Mouse (Mus musculus): ENCODE measurements around the gene 9430097D07Rik. TPM values are rescaled to one million over a fixed set of nuclear protein-coding genes. Genes with fewer than 3 reads are reported as not detected.

9430097D07Rik gene
- total RNA-seq, 2 experiments from 2014 or later = 1.1 to 1.4 TPM

DNA sequence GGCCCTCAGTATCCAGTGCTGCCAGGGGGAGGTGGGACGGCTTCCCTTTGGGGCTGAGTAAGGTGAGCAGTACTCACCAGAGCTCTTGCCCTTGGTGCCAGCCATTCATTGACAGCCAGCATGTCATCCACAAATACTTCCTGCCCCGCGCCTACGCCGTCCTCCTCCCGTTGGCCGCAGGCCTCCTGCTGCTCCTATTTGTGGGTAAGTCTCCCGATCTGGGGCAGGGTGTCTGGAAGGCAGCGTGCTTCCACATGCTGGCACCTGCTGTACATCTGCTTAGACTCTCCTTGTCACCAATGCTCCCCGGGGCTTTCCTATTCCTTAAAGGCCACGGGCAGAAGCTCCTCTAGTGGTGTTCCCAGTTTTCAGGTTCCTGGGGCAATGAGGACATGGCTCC lies 3.3 kb downstream of the 9430097D07Rik start:
- no peak for DNase-seq (ENCODE audit: low spot score in 2 of 2)
- intact Hi-C loops (cut with DNase I) = no loop called here

GRCm38 (mm10) chr2:32570698-32571494 lies 4.6 kb downstream of the 9430097D07Rik start, which contains the start of gene Dpm2:
Dpm2 (plus strand) TSS chr2:32570858.
- intact Hi-C loops (cut with DNase I) = no loop called here
- peak; percentile 87 to 90 for DNase-seq (ENCODE audit: low spot score in 2 of 2)

DNA sequence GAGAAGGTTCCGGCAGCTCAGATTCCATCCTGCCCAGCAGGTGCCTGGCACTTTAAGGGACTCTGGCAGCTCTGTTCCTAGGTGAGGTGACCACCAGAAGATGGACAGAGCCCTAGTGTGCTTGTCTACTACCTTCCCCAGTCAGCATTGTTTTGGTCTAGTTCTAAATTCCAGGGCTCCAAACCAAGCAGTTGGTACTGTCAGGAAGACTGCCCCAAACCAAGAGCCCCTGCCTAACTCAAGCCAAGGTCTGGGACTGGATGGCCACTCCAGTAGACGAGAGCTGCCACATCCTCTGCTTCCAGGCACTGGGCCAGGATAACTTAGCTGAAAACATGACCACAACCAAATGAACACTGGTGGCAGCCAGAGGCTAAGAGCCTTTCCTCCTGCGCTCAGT lies 6.5 kb downstream of the 9430097D07Rik start:
- DNase-seq (ENCODE audit: low spot score in 2 of 2) = no peak
- intact Hi-C loops (cut with DNase I) = loop anchor here (5.0 kb wide), 1 partner anchor 167 kb away; no protein-coding TSS in a partner anchor

DNA sequence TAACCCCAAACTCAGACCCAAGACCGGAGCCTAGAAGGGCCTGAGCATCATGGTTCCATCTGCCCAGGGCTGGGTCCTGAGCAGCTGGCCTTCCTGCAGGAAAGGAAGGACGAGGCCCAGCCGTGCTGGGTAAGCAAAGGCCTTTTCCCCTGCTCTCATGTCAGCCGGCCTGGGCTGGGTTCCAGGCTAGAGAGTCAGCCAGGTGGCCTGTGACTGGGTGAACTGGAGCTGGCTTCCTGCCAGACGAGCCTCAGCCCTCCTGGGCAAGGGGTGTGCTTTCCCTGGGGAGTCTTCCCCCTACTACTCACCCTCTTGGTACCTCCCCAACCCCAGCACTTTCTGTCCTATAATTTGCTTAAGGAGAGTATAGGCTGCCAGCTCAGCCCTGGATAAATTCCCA lies 7.3 kb downstream of the 9430097D07Rik start:
- DNase-seq (ENCODE audit: low spot score in 2 of 2) = no peak
- intact Hi-C loops (cut with DNase I) = loop anchor here (5.0 kb wide), 1 partner anchor 166 kb away; no protein-coding TSS in a partner anchor

- intact Hi-C loops (cut with DNase I) = loop anchor here (1.0 to 5.0 kb wide), 3 partner anchors 30 to 164 kb away; no protein-coding TSS in a partner anchor
- DNase-seq (ENCODE audit: low spot score in 2 of 2) = peak in 1 of 2 experiments; percentile 63
These were observed 8.9 kb downstream of the 9430097D07Rik start for GRCm38 (mm10) chr2:32566536-32567063.

GRCm38 (mm10) chr2:32559570-32559969 lies 15.9 kb downstream of the 9430097D07Rik start:
- no peak for DNase-seq (ENCODE audit: low spot score in 2 of 2)
- intact Hi-C loops (cut with DNase I) = no loop called here

GRCm38 (mm10) chr2:32556019-32556418 lies 19.5 kb downstream of the 9430097D07Rik start:
- intact Hi-C loops (cut with DNase I) = no loop called here
- no peak for DNase-seq (ENCODE audit: low spot score in 2 of 2)

- no peak for DNase-seq (ENCODE audit: low spot score in 2 of 2)
- intact Hi-C loops (cut with DNase I) = no loop called here
These were observed 20.0 kb downstream of the 9430097D07Rik start for GRCm38 (mm10) chr2:32555484-32555883.

DNA sequence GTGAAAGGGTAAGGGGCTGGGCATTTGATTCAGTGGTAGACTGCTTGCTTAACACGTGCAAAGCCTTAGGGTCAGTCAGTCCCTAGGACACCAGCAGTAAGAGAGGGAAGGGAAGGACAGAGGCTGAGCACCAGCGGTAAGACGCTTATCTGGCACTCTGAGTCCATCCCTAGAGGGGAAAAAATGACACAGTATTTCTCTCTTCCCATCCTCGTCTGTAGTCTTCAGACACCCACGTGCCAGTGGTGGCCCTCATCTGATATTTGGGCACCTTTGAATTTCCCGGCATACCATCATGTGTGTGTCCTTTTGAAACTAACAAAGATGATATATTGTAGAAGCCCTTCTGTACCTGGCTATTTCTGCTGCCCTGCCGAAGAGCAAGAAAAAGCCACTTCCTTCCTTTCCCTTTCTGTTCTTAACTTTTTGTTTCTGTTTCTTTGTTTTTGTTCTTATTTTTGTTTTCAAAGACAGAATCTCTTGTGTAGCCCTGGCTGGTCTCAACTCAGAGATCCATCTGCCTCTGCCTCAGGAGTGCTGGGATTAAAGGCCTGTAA lies 21.8 kb downstream of the 9430097D07Rik start:
- intact Hi-C loops (cut with DNase I) = no loop called here
- no peak for DNase-seq (ENCODE audit: low spot score in 2 of 2)

- DNase-seq (ENCODE audit: low spot score in 2 of 2) = no peak
- intact Hi-C loops (cut with DNase I) = no loop called here
These were observed 24.2 kb downstream of the 9430097D07Rik start for GRCm38 (mm10) chr2:32551236-32551635.

DNA sequence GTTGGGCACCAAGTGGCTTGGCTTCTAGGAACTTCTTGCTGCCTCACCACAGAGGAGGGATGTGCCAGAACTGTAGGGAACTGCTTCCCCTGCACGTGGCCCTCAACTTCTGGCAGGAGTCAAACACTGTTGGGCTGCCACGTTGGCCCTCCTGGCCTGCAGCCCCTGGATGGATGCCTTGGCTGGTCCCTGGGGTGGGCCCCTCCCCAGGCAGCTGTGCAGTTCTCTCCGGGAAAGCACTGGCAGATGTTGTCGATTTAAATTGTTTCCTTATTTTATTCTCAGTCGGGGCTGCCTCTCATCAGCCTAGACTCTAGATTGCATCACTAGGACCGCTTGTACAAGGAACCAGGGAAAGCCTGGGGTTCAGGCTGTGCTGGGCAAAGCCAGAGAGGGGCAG lies 25.7 kb downstream of the 9430097D07Rik start:
- intact Hi-C loops (cut with DNase I) = no loop called here
- DNase-seq (ENCODE audit: low spot score in 2 of 2) = no peak

GRCm38 (mm10) chr2:32549171-32549570 lies 26.3 kb downstream of the 9430097D07Rik start:
- DNase-seq (ENCODE audit: low spot score in 2 of 2) = no peak
- intact Hi-C loops (cut with DNase I) = no loop called here

DNA sequence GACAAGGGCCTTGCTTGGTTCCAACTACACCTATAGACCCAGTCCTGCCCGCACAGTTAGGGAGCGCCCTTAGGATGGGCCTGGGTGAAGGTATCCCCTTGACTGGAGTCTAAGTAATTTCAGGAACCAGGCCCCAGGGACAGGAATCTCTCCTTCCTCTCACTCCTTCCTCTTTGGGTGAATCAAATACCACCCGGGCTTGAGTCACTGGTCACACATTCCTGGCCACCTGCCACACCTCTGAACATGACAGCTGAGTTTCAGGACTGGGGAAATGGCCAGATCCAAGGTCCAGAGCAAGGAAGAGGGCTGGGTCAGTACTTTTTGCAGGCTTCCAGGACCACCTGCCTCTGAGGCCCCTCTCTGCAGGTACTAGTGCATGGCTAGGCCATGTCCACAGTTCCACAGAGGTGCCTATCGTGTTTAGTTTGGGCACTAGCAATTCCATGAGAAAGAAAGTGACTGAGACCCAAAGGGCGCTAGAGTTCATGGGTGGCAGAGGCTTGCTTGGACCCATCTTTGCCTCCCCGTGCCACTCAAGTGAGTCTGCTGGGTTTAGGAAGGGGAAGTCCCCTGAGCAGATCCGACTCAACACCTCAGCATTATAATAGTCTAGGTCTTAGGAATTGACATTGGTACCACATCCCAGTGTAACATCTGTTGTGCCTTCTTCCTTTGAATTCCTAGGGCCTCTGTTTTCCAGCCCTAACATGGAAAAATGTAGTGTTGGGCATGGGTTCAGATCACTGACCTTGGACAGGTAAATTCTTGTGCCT lies 27.3 kb downstream of the 9430097D07Rik start:
- intact Hi-C loops (cut with DNase I) = no loop called here
- no peak for DNase-seq (ENCODE audit: low spot score in 2 of 2)

- intact Hi-C loops (cut with DNase I) = no loop called here
These were observed 28.1 kb downstream of the 9430097D07Rik start for GRCm38 (mm10) chr2:32547380-32547779.

GRCm38 (mm10) chr2:32546951-32547350 lies 28.5 kb downstream of the 9430097D07Rik start:
- no peak for DNase-seq (ENCODE audit: low spot score in 2 of 2)
- intact Hi-C loops (cut with DNase I) = no loop called here

More at GRCm38 (mm10) chr2:32547380-32547779, 28.1 kb downstream of the 9430097D07Rik start:
- no peak for DNase-seq (ENCODE audit: low spot score in 2 of 2)

DNA sequence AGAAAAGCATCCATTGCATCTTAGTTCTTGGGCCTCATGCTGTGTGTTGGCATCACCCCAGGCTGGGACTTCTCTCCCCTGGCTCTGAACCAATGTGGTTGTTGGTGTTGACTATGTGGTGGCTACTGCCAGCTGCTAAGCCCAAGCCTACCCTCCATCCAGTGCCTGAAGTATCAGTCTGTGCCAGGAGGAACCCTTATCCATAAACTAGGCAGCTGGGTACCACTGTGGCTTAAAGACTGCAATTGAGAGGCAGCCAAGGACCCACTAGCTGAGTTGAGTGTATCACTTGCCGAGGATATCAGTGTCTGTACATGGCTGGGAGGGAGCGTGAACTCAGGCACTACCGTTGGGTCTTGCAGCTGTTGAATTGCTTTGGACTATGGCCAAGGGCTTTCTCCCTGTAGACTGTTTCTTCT lies 32.4 kb downstream of the 9430097D07Rik start:
- intact Hi-C loops (cut with DNase I) = no loop called here
- DNase-seq (ENCODE audit: low spot score in 2 of 2) = no peak

DNA sequence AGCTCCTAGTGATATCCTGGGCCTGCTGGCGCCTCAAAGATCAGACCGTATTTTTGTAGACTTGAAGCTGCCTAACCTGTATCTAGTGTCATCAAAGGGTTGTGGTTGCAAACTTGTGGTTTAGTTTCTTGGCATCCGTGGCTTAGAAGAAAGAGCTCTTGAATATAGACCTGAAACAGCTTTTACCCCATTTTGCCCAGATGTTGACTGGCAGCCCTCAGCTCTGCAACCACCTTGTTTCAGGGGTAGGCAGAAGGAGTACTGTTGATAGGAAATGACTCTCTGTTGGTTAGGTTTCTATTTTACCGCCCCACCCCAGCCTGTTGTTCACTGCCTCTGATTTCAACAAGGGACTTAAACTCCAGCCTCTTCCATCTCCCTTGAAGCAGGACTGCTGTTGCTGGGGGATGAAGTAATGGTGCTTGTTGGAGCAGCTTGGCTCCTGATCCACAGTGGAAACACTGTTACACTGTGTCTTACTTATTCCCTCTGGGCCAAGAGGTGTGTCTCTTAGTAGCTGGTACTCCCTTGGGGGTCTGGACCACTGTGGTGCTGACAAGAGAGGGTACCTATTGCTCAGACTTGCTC lies 33.4 kb downstream of the 9430097D07Rik start:
- DNase-seq (ENCODE audit: low spot score in 2 of 2) = no peak
- intact Hi-C loops (cut with DNase I) = no loop called here

GRCm38 (mm10) chr2:32541333-32541908 lies 34.1 kb downstream of the 9430097D07Rik start:
- no peak for DNase-seq (ENCODE audit: low spot score in 2 of 2)
- intact Hi-C loops (cut with DNase I) = no loop called here

DNA sequence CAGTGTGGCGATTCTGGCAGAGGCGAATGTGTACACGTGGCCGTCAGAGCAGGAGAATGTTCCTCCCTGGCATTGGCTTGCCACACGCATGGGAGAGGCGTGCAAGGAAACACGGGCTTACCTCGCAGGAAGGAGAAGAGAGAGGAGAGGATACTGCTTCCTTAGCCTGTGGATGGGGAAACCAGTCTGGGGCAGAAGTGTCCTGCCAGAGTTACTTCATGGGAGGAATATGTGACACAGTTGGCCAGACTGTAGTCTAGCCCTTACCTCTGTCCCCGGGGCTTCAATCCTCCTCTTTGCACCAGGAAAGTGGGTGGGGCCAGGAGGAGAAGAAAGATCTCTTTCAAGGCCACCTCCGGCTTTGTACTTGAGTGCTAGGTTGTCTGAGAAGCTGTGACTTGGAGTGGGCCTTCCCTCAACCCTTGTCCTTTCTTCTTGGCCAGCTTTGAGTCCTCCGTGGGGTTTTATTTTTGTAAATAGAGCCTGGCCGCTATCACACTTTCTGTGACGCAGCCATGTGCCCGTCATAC lies 36.0 kb downstream of the 9430097D07Rik start:
- intact Hi-C loops (cut with DNase I) = loop anchor here (5.0 kb wide), 1 partner anchor 52 kb away; no protein-coding TSS in a partner anchor

More for the DNA sequence above, 36.0 kb downstream of the 9430097D07Rik start:
- DNase-seq (ENCODE audit: low spot score in 2 of 2) = no peak
